Mouse (Mus musculus): Measurements from ENCODE around the gene Mrps5. TPM values are rescaled to one million over a fixed set of nuclear protein-coding genes. Genes with fewer than 3 reads are reported as not detected.

Gene Mrps5
- 74.3 to 98.2 TPM (median 82.5 TPM) in 4 replicates for total RNA-seq (2023)

GRCm38 (mm10) chr2:127586694-127587513, at the start of gene Mrps5, which contains the start of gene Zfp661:
Mrps5 (plus strand) TSS chr2:127587222.
Zfp661 (minus strand) TSS chr2:127587094.

DNA sequence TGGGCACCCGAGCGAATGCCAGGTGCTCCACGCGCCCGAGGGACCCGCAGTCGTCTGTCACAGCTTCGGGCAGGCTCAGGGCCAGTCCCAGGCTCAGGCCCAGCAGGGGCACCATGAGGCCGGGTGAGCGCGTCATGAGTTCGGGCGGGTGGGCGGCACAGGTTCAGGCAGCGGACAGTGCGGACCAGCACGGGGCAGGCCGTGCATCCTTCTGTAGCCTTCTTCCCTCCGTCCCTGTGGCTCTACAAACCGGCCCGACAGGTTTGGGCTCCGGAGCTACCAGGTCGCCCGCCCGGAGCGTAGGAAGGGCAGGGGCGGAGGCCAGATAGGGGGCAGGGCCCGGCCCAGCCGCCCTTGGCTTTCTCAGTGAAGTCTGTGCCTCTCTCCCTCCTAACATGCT, 45.8 kb upstream of the Mrps5 start, which contains the start of gene Prom2:
Gene Prom2, minus strand, starts transcription at position 283 of the 400 bp plus-strand sequence.

GRCm38 (mm10) chr2:127656086-127656720, 69.2 kb downstream of the Mrps5 start, which contains the start of gene Mal:
Mal (minus strand) TSS chr2:127656695.

Other genes with a start within 250 kb of the Mrps5 start
- 0.70 to 1.0 TPM (median 0.82 TPM) in 4 replicates for gene Astl, start 248.6 kb upstream of the Mrps5 start, total RNA-seq (2023)
- gene Adra2b, start 224.0 kb upstream of the Mrps5 start, total RNA-seq (2023), result 0.15 TPM in 2 of 4 replicates, not detected in the others
- 0.29 to 0.69 TPM (median 0.64 TPM) in 3 of 4 replicates, not detected in the other for gene Gpat2, start 162.0 kb upstream of the Mrps5 start, total RNA-seq (2023)
- gene Fahd2a, start 142.7 kb upstream of the Mrps5 start, total RNA-seq (2023), result 9.5 to 16.4 TPM (median 11.3 TPM) in 4 replicates
- not detected in 4 replicates for gene Kcnip3, start 65.1 kb upstream of the Mrps5 start, total RNA-seq (2023)
- not detected in 4 replicates for gene Prom2, start 45.8 kb upstream of the Mrps5 start, total RNA-seq (2023)
- 4.1 to 5.7 TPM (median 4.9 TPM) in 4 replicates for gene Zfp661, start 128 bp upstream of the Mrps5 start, total RNA-seq (2023)
- gene Mal, start 69.5 kb downstream of the Mrps5 start, total RNA-seq (2023), result not detected in 4 replicates
- 0.44 to 0.85 TPM (median 0.57 TPM) in 3 of 4 replicates, not detected in the other for gene Mall, start 142.7 kb downstream of the Mrps5 start, total RNA-seq (2023)
- 1.4 to 2.9 TPM (median 1.9 TPM) in 4 replicates for gene Nphp1, start 201.7 kb downstream of the Mrps5 start, total RNA-seq (2023)
- gene Mtln, start 205.3 kb downstream of the Mrps5 start, total RNA-seq (2023), result 10.9 to 15.6 TPM (median 12.8 TPM) in 4 replicates
- 0.39 to 2.0 TPM (median 0.98 TPM) in 4 replicates for gene Bub1, start 244.6 kb downstream of the Mrps5 start, total RNA-seq (2023)